Mouse (Mus musculus): ENCODE results near the gene Xiap.
A peak's percentile ranks its signal among the peaks of the same experiment; 100 is the strongest.
"Not testable (repeated sequence)": the region's sequence is repeated elsewhere in the genome, so short reads cannot be mapped to it uniquely, and the experiment has no call there.

Xiap gene

GRCm38 (mm10) chrX:42059282-42060068, at the start of gene Xiap:
Gene Xiap, plus strand, starts transcription at chrX:42059679.
- no peak for DNase-seq

DNA sequence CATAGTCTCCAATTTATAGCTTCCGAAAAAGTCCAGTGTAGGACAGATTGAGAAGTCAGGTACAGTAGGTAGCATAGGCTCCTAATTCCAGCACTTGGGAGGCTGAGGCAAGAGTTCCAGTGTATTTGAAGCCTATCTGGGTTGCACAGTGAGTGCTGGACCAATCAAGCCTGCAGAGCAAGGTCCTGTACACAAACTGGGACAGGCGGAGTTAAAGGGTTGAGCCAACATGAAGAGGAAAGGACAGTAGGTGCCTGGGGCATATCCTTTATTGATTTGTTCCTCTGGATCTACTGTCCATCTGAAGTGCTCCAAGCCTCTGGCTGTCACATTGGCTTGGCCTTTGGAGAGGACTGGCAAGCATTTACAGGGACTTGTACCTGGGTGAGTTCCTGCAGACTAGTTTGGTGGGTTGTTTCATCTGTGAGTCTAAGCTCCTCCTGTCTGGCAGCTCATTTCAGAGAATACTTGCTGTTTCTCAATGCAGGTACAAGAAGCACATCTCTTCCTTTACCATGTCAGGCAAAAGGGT, 46.7 kb upstream of the Xiap start:
- no peak for DNase-seq

- no peak for DNase-seq
Measured at GRCm38 (mm10) chrX:42013776-42014175, 45.7 kb upstream of the Xiap start.

DNA sequence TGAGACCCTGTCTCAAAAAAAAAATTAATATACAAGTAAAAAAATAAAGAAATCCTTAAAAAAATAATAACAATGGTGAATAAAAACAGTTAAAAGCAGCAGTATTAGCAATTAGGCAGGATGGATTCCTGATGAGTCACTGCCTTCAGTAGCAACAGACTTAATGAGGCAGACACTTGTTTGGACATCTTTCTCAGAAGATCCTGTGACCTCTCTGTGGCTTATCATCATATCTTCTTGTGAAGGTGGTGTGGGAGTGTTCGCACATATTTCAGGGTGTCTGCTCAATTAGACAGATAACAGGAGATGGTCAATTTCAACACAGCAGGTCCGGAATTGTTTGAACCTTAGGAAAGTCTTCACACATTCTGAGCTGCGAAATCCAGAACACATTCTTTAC, 45.0 kb upstream of the Xiap start:
- no peak for DNase-seq

- no peak for DNase-seq
Measured at GRCm38 (mm10) chrX:42018030-42018429, 41.4 kb upstream of the Xiap start.

DNA sequence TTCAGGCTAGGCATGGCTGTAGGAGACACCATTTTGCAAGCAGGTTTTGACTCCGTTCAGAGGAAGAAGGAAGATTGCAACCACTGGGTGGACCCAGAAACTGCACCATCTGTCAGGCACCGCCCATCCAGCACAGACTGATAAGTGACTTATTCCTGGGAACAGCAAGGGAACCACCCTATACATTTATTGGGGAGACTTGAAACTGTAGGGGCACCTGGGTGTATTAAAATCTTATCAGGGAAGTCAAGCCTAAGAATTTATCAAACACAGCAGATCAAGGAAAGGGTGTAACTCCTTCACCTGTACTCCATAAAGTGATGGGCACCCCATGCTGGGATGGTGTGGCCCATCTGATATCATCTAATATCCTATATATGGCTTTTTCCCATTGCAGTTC, 40.0 kb upstream of the Xiap start:
- DNase-seq, result no peak

GRCm38 (mm10) chrX:42025802-42026440, 33.6 kb upstream of the Xiap start:
- DNase-seq, result not testable (repeated sequence)

DNA sequence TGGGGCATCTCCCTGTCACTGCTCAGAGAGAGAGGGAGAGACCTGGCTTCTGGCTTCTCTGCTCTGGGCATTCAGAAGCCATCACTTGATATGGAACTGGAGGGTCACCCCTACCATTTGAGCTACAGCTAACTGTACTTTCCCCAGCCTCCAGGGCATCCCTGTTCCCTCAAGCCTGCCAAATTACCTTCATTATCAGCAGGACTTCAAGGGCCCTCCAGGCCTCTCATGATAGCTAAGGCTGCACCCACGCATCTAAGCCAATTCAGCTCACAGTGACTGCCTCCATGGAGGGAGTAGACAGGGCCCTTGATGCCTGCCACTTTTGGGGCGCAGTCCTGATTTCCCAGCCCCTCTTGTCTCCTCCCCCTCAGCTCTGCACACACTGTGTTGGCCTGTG, 32.5 kb upstream of the Xiap start:
- not testable (repeated sequence) for DNase-seq

- peak; percentile 69 to 82 for DNase-seq
Measured at GRCm38 (mm10) chrX:42033111-42033693, 26.3 kb upstream of the Xiap start.

DNA sequence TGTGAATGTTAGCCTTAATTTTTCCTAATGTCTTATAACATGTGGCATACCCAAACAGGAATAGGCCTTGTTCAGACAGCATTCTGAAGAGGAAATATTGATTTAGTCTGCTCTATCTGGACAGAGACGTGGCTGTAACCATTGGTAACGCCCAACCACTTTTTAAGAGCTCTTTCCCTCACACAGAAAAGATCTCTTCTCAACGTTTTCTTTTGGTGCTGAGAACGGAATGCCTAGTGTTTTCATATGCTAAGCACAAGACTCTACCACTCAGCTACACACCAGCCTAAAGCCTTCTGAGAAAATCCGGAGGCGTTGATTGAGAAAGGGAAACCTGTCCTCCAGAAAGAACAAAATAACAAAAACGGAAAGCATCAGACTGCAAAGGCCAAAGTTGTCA, 25.6 kb upstream of the Xiap start:
- DNase-seq, result no peak

GRCm38 (mm10) chrX:42039481-42039880, 20.0 kb upstream of the Xiap start:
- no peak for DNase-seq

GRCm38 (mm10) chrX:42044935-42045334, 14.5 kb upstream of the Xiap start:
- DNase-seq, result no peak

DNA sequence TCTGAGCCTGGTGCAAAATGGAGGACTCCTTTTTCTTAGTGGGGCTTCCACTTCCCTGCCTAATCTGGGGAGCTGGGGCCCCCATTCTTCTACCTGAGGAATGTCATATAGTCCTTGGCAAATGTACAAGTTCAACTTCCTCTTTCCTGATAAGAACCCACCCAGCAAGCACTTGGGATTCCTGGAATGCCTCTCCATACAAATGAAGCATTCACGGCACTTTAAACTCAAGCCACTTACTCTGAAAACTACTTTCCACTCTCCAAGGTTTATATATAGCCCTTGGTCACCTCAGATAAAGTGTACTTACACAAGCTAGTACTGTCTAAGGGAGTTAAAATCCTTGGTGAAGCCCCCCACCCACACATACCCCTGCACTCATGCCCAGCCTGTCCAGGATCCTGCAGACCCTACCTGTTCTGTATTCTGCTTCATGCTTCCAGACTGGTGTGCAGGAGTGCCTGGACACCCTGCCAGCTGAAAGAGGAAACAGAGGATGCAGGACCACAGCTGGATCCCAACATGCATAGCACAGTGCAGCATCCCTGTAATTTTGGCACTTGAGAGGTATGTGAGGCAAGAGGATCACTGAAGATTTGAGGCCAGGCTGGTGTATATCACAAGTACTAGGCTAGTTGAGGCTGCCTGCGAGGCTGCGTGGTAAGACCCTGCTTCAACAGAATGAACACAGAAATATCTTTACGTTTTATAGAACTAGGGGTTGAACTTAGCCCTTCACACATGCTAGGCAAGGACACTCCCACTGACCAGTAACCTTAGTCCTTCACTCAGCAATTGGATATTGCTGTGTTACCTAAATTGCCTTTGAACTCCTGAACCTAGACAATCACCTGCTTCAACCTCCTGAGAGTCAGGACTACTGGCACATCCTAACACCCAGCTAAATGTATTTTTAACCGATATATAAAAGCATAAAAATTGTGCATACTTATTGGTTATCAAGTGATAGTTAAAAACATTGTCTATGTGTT, 8.5 kb upstream of the Xiap start:
- peak; percentile 19 to 32 for DNase-seq

DNA sequence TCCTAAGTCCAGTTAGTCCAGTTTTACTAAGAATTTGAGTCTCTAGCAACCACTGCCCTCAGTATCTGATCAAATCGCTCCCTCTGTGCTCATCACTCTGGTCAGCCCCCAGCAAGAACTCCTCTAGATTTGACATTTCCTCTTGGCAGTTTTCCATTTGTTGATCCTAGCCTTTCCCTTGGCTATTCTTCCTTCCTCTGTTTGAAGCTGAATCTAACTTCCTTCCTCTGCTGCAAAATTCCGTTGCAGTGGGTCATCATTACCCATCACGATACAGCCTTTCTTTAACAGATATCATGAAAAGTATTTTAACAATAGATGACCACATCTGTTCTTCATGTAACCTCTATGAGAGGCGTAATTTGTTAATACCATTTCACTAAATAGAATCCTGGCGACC, 2.5 kb upstream of the Xiap start:
- peak in 1 of 2 experiments; percentile 7 for DNase-seq

- DNase-seq, result no peak
Measured at GRCm38 (mm10) chrX:42057873-42058272, 1.6 kb upstream of the Xiap start.

- no peak for DNase-seq
Measured at GRCm38 (mm10) chrX:42063621-42064020, 4.1 kb downstream of the Xiap start.

- no peak for DNase-seq
Measured at GRCm38 (mm10) chrX:42065086-42065485, 5.6 kb downstream of the Xiap start.

GRCm38 (mm10) chrX:42066771-42067170, 7.3 kb downstream of the Xiap start:
- DNase-seq, result no peak

- peak in 1 of 2 experiments; percentile 81 for DNase-seq
Measured at GRCm38 (mm10) chrX:42067791-42068200, 8.3 kb downstream of the Xiap start.

GRCm38 (mm10) chrX:42068201-42068874, 8.9 kb downstream of the Xiap start:
- DNase-seq, result peak; percentile 86 to 94

GRCm38 (mm10) chrX:42068875-42069257, 9.4 kb downstream of the Xiap start:
- DNase-seq, result peak in 1 of 2 experiments; percentile 10

GRCm38 (mm10) chrX:42087731-42088130, 28.3 kb downstream of the Xiap start:
- DNase-seq, result no peak
